Mouse (Mus musculus) cortical plate, adult 2 months (tissue): ENCODE measurements at regions not wholly inside any gene's neighbourhood (a gene's known extent, or its start where the extent isn't known, plus 50 kb on each side); places are given as distances from the start of the nearest gene placed in this dataset.

Experiments used
- CTCF ChIP-seq: fragments of 200-500 bp; IDR thresholded peaks from 2 replicates; pipeline ENCODE4 v1.5.1; 2011; ENCODE audit warnings: mild to moderate bottlenecking, control low read depth, low read length; ENCODE audit not compliant: insufficient read depth; ENCODE audit errors: extremely low read depth
- POLR2A ChIP-seq: fragments of 200-500 bp; IDR thresholded peaks from 2 replicates; pipeline ENCODE4 v1.6.1; 2011; ENCODE audit warnings: mild to moderate bottlenecking, low read length, control low read depth; ENCODE audit not compliant: insufficient read depth; ENCODE audit errors: extremely low read depth

- no peak for TF ChIP-seq CTCF
- no peak for TF ChIP-seq POLR2A
Observed at GRCm38 (mm10) chr1:73070126-73070525, 54.4 kb upstream of the Tnp1 start.
